Mouse (Mus musculus): ENCODE results near the gene Mecom. TPM values are rescaled to one million over a fixed set of nuclear protein-coding genes. Genes with fewer than 3 reads are reported as not detected.

The Mecom gene
- total and polyA plus RNA-seq, 2 experiments from 2014 or later, result 2.6 to 5.1 TPM

- no peaks in the 10 kb centered on the region for H3K27me3 ChIP-seq (ENCODE audit: insufficient read depth, low read length)
Measured at GRCm38 (mm10) chr3:30143961-30144411, 403.8 kb downstream of the Mecom start.

GRCm38 (mm10) chr3:30143440-30143839 is 404.4 kb downstream of the Mecom start:
- Histone ChIP-seq H3K9ac (replicated peaks; ENCODE audit: low read length, poor library complexity, severe bottlenecking) (no peak overlapping the region), H3K4me3 (ENCODE audit: low read depth, low read length) (no peak overlapping the region), H3K4me2 (ENCODE audit: low read depth, low read length, poor library complexity, severe bottlenecking) (no peak overlapping the region), H3K9me3 (ENCODE audit: low read length) (no peaks in the 10 kb centered on the region), H3K36me3 (ENCODE audit: insufficient read depth, low read length) (no peaks in the 10 kb centered on the region), H3K27me3 (ENCODE audit: insufficient read depth, low read length) (no peaks in the 10 kb centered on the region), H3K4me1 (ENCODE audit: insufficient read depth, low read length) (no peaks in the 10 kb centered on the region), H3K27ac (ENCODE audit: low read depth, low read length) (no peak overlapping the region)
- no peak for TF ChIP-seq CTCF (IDR thresholded peaks at IDR 0.05)
- ATAC-seq (ENCODE audit: low FRiP score), result no peak
- 84% methylated on average over 2 of the region's 2 CpGs for WGBS
- DNase-seq (ENCODE audit: low spot score), result no peak

More at GRCm38 (mm10) chr3:30143961-30144411, 403.8 kb downstream of the Mecom start:
- Histone ChIP-seq H3K27ac (ENCODE audit: low read depth, low read length) (no peak overlapping the region), H3K36me3 (ENCODE audit: insufficient read depth, low read length) (no peaks in the 10 kb centered on the region), H3K4me2 (ENCODE audit: low read depth, low read length, poor library complexity, severe bottlenecking) (no peak overlapping the region), H3K4me3 (ENCODE audit: low read depth, low read length) (no peak overlapping the region), H3K4me1 (ENCODE audit: insufficient read depth, low read length) (no peaks in the 10 kb centered on the region), H3K9me3 (ENCODE audit: low read length) (no peaks in the 10 kb centered on the region), H3K9ac (replicated peaks; ENCODE audit: low read length, poor library complexity, severe bottlenecking) (no peak overlapping the region)
- no peak for TF ChIP-seq CTCF (IDR thresholded peaks at IDR 0.05)
- 20% methylated on average over 11 of the region's 11 CpGs for WGBS
- no peak for DNase-seq (ENCODE audit: low spot score)
- no peak for ATAC-seq (ENCODE audit: low FRiP score)

GRCm38 (mm10) chr3:30140349-30140748 is 407.5 kb downstream of the Mecom start:
- no peak for ATAC-seq (ENCODE audit: low FRiP score)
- no peak for TF ChIP-seq CTCF (IDR thresholded peaks at IDR 0.05)

GRCm38 (mm10) chr3:30139678-30140077 is 408.1 kb downstream of the Mecom start:
- Histone ChIP-seq H3K27me3 (ENCODE audit: insufficient read depth, low read length) (no peaks in the 10 kb centered on the region), H3K36me3 (ENCODE audit: insufficient read depth, low read length) (no peaks in the 10 kb centered on the region), H3K4me1 (ENCODE audit: insufficient read depth, low read length) (no peaks in the 10 kb centered on the region), H3K4me3 (ENCODE audit: low read depth, low read length) (no peak overlapping the region), H3K9me3 (ENCODE audit: low read length) (no peaks in the 10 kb centered on the region), H3K27ac (ENCODE audit: low read depth, low read length) (no peak overlapping the region), H3K4me2 (ENCODE audit: low read depth, low read length, poor library complexity, severe bottlenecking) (no peak overlapping the region), H3K9ac (replicated peaks; ENCODE audit: low read length, poor library complexity, severe bottlenecking) (no peak overlapping the region)
- TF ChIP-seq CTCF (IDR thresholded peaks at IDR 0.05), result no peak
- no peak for ATAC-seq (ENCODE audit: low FRiP score)
- WGBS, result 85% methylated on average over 4 of the region's 4 CpGs
- DNase-seq (ENCODE audit: low spot score), result no peak

More at GRCm38 (mm10) chr3:30140349-30140748, 407.5 kb downstream of the Mecom start:
- DNase-seq (ENCODE audit: low spot score), result no peak
- H3K4me2 ChIP-seq (ENCODE audit: low read depth, low read length, poor library complexity, severe bottlenecking), result no peak overlapping the region
- 91% methylated on average over 5 of the region's 5 CpGs for WGBS
- no peaks in the 10 kb centered on the region for H3K9me3 ChIP-seq (ENCODE audit: low read length)
- no peaks in the 10 kb centered on the region for H3K36me3 ChIP-seq (ENCODE audit: insufficient read depth, low read length)
- no peaks in the 10 kb centered on the region for H3K4me1 ChIP-seq (ENCODE audit: insufficient read depth, low read length)
- no peak overlapping the region for H3K27ac ChIP-seq (ENCODE audit: low read depth, low read length)
- H3K9ac ChIP-seq (replicated peaks; ENCODE audit: low read length, poor library complexity, severe bottlenecking), result no peak overlapping the region
- H3K27me3 ChIP-seq (ENCODE audit: insufficient read depth, low read length), result no peaks in the 10 kb centered on the region
- H3K4me3 ChIP-seq (ENCODE audit: low read depth, low read length), result no peak overlapping the region

GRCm38 (mm10) chr3:30138588-30138987 is 409.2 kb downstream of the Mecom start:
- WGBS, result 91% methylated on average over 6 of the region's 6 CpGs
- H3K4me2 ChIP-seq (ENCODE audit: low read depth, low read length, poor library complexity, severe bottlenecking), result no peak overlapping the region
- no peak for TF ChIP-seq CTCF (IDR thresholded peaks at IDR 0.05)
- no peaks in the 10 kb centered on the region for H3K9me3 ChIP-seq (ENCODE audit: low read length)
- no peak overlapping the region for H3K4me3 ChIP-seq (ENCODE audit: low read depth, low read length)
- no peak overlapping the region for H3K27ac ChIP-seq (ENCODE audit: low read depth, low read length)
- ATAC-seq (ENCODE audit: low FRiP score) (no peak), DNase-seq (ENCODE audit: low spot score) (no peak)
- H3K27me3 ChIP-seq (ENCODE audit: insufficient read depth, low read length), result no peaks in the 10 kb centered on the region
- no peak overlapping the region for H3K9ac ChIP-seq (replicated peaks; ENCODE audit: low read length, poor library complexity, severe bottlenecking)
- no peaks in the 10 kb centered on the region for H3K4me1 ChIP-seq (ENCODE audit: insufficient read depth, low read length)
- H3K36me3 ChIP-seq (ENCODE audit: insufficient read depth, low read length), result no peaks in the 10 kb centered on the region

- WGBS, result 90% methylated on average over 6 of the region's 6 CpGs
- no peak for DNase-seq (ENCODE audit: low spot score)
- no peak overlapping the region for H3K4me2 ChIP-seq (ENCODE audit: low read depth, low read length, poor library complexity, severe bottlenecking)
- TF ChIP-seq CTCF (IDR thresholded peaks at IDR 0.05), result no peak
- H3K9ac ChIP-seq (replicated peaks; ENCODE audit: low read length, poor library complexity, severe bottlenecking), result no peak overlapping the region
- H3K4me3 ChIP-seq (ENCODE audit: low read depth, low read length), result no peak overlapping the region
- H3K9me3 ChIP-seq (ENCODE audit: low read length), result no peaks in the 10 kb centered on the region
- ATAC-seq (ENCODE audit: low FRiP score), result no peak
- no peaks in the 10 kb centered on the region for H3K4me1 ChIP-seq (ENCODE audit: insufficient read depth, low read length)
- H3K27me3 ChIP-seq (ENCODE audit: insufficient read depth, low read length), result no peaks in the 10 kb centered on the region
- no peaks in the 10 kb centered on the region for H3K36me3 ChIP-seq (ENCODE audit: insufficient read depth, low read length)
- H3K27ac ChIP-seq (ENCODE audit: low read depth, low read length), result no peak overlapping the region
Measured at GRCm38 (mm10) chr3:30135857-30136256, 412.0 kb downstream of the Mecom start.

Measured in midbrain, postnatal 0 days (tissue).